Mouse (Mus musculus) heart, embryonic 16.5 days (tissue): Measurements from ENCODE around the gene Gm21970. TPM values are rescaled to one million over a fixed set of nuclear protein-coding genes. Genes with fewer than 3 reads are reported as not detected.

Source experiments
- ATAC-seq: fragments of 200-750 bp; cut with Nextera tagmentation; replicated peaks from 2 replicates; pipeline ENCODE4 v1.8.0; 2017; ENCODE audit warnings: moderate number of reproducible peaks; ENCODE audit not compliant: insufficient read depth, low FRiP score; ENCODE audit errors: extremely low read depth
- H3K27ac ChIP-seq: fragments of 300-500 bp; sonication (generic); 2 replicates; pipeline ENCODE4 v1.5.1; 2014; ENCODE audit warnings: mild to moderate bottlenecking, low read length, control low read depth, moderate library complexity
- H3K27me3 ChIP-seq: fragments of 300-500 bp; sonication (generic); 2 replicates; pipeline ENCODE4 v1.6.1; 2014; ENCODE audit warnings: low read length, mixed read lengths; ENCODE audit not compliant: control insufficient read depth, insufficient read depth
- H3K36me3 ChIP-seq: fragments of 300-500 bp; sonication (generic); 2 replicates; pipeline ENCODE4 v1.6.1; 2014; ENCODE audit not compliant: control insufficient read depth, insufficient read depth
- H3K4me1 ChIP-seq: fragments of 300-500 bp; sonication (generic); 2 replicates; pipeline ENCODE4 v1.6.1; 2014; ENCODE audit warnings: low read length, mixed read lengths; ENCODE audit not compliant: control insufficient read depth, insufficient read depth
- H3K4me2 ChIP-seq: fragments of 300-500 bp; sonication (generic); 2 replicates; pipeline ENCODE4 v1.6.1; 2014; ENCODE audit warnings: low read depth, mild to moderate bottlenecking, control low read depth, low read length
- H3K4me3 ChIP-seq: fragments of 300-500 bp; sonication (generic); 2 replicates; pipeline ENCODE4 v1.5.1; 2014; ENCODE audit warnings: mild to moderate bottlenecking, control low read depth, low read length
- H3K9ac ChIP-seq: fragments of 300-500 bp; sonication (generic); 2 replicates; pipeline ENCODE4 v1.6.1; 2014; ENCODE audit warnings: low read length, control low read depth
- H3K9me3 ChIP-seq: fragments of 300-500 bp; sonication (generic); replicated peaks from 2 replicates; pipeline ENCODE4 v1.6.1; 2016; ENCODE audit warnings: low read length; ENCODE audit not compliant: control insufficient read depth
- WGBS: fragments of 180-500 bp; shearing (Covaris S2); extraction: QIAGEN DNeasy Blood & Tissue Kit; methylation state at CpG from one replicate; pipeline ENCODE4 v1.1.7; 2014; 5-methylcytosine and 5-hydroxymethylcytosine counted together
- polyA plus RNA-seq: library from polyadenylated mRNA; unstranded; fragments of >200 nt; fragmentation: Nextera tagmentation; extraction: Ambion mirVana; gene quantifications from 2 replicates; pipeline ENCODE4 v1.2.1, GENCODE M21; 2015

The Gm21970 gene
- polyA plus RNA-seq, 1 experiment from 2014 or later = not detected

DNA sequence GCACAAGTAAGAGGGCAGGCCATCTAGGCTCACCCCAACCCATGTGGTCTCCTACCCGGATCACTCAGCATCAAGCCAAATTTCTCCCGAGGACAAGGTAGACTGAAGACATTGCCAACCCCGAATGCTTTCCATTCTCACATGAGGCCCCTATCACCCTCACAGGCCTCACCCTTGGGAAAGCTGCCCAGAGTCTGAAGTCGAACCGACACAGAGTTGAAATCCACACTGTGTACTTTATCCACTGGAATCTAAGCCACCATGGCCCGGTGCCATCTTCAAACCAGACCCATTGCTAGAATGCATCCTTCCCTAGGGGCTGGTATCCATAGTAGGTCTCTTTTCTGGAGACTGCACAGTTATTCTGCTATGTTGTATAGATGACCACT lies 56.0 kb downstream of the Gm21970 start:
- 49% methylated on average over 6 of the region's 6 CpGs for WGBS
- Histone ChIP-seq H3K4me1 (peaks cover 19% of the 10 kb centered on the region), H3K4me3 (no peak overlapping the region), H3K9ac (no peak overlapping the region), H3K27ac (peak overlapping the region; percentile 77), H3K9me3 (no peaks in the 10 kb centered on the region), H3K36me3 (no peaks in the 10 kb centered on the region), H3K27me3 (no peaks in the 10 kb centered on the region), H3K4me2 (no peak overlapping the region)
- ATAC-seq = peak; percentile 43

DNA sequence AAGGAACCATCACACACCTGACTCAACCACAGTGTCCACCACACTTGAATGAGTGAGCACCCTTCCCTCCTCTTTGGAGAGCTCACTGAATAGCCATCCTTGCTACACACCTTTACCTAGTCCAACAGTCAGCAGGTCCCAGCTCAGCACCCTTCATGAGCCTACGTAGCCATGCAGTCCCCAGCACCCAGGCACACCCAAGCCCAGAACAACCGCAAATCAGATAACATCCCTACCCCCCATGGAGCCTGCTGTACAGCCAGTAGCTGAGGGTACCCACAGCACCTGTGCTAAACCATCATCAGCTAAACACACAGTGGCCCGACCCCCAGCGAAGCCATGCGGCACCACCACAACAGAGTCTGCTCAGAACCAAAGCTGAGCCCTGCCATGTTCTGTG lies 56.6 kb downstream of the Gm21970 start:
- H3K27ac ChIP-seq = peak overlapping the region; percentile 77
- 86% methylated on average over 5 of the region's 5 CpGs for WGBS
- peak; percentile 56; the same call in 1 of the 2 replicates for ATAC-seq
- no peak overlapping the region for H3K9ac ChIP-seq
- H3K4me1 ChIP-seq = peaks cover 25% of the 10 kb centered on the region
- H3K4me2 ChIP-seq = no peak overlapping the region
- no peaks in the 10 kb centered on the region for H3K36me3 ChIP-seq
- no peaks in the 10 kb centered on the region for H3K9me3 ChIP-seq
- H3K4me3 ChIP-seq = no peak overlapping the region
- no peaks in the 10 kb centered on the region for H3K27me3 ChIP-seq

DNA sequence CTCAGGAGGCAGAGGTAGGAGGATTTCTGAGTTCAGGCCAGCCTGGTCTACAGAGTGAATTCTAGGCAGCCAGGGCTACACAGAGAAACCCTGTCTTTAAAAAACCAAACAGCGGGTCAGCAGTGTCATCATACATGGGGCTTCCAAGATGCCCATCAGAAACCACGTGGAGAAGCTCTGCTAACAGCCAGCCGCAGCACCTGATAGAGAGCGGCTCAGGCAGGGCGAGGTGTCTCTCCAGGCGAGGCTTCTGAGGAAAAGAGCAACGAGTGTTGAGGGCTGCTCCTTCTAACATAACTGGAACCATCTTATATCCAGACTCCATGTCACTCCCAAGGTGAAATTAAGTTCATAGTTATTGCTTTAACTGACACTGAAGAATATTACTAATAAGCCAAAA lies 57.4 kb downstream of the Gm21970 start:
- 73% methylated on average over 7 of the region's 7 CpGs for WGBS
- H3K9me3 ChIP-seq = no peaks in the 10 kb centered on the region
- no peak for ATAC-seq
- no peaks in the 10 kb centered on the region for H3K27me3 ChIP-seq
- H3K27ac ChIP-seq = no peak overlapping the region
- no peak overlapping the region for H3K9ac ChIP-seq
- H3K36me3 ChIP-seq = no peaks in the 10 kb centered on the region
- no peak overlapping the region for H3K4me2 ChIP-seq
- H3K4me1 ChIP-seq = peaks cover 26% of the 10 kb centered on the region
- no peak overlapping the region for H3K4me3 ChIP-seq

GRCm38 (mm10) chr16:91450137-91451064 lies 58.9 kb downstream of the Gm21970 start:
- Histone ChIP-seq H3K4me2 (no peak overlapping the region), H3K27me3 (no peaks in the 10 kb centered on the region), H3K9me3 (no peaks in the 10 kb centered on the region), H3K9ac (no peak overlapping the region), H3K36me3 (no peaks in the 10 kb centered on the region), H3K4me3 (no peak overlapping the region), H3K4me1 (peaks cover 26% of the 10 kb centered on the region), H3K27ac (no peak overlapping the region)
- 77% methylated on average over 12 of the region's 12 CpGs for WGBS
- no peak for ATAC-seq

- Histone ChIP-seq H3K9ac (no peak overlapping the region), H3K9me3 (no peaks in the 10 kb centered on the region), H3K4me3 (no peak overlapping the region), H3K27me3 (no peaks in the 10 kb centered on the region), H3K4me1 (peaks cover 25% of the 10 kb centered on the region), H3K36me3 (no peaks in the 10 kb centered on the region), H3K27ac (peak overlapping the region; percentile 68), H3K4me2 (no peak overlapping the region)
- no peak for ATAC-seq
- 63% methylated on average over 2 of the region's 2 CpGs for WGBS
Measured at GRCm38 (mm10) chr16:91451949-91452348, 60.4 kb downstream of the Gm21970 start.

GRCm38 (mm10) chr16:91452363-91452896 lies 60.9 kb downstream of the Gm21970 start:
- WGBS = 33% methylated on average over 6 of the region's 6 CpGs
- ATAC-seq = 0 out of 2 replicates have a peak, but pooled peaks have one; percentile 7
- H3K9me3 ChIP-seq = no peaks in the 10 kb centered on the region
- no peak overlapping the region for H3K4me3 ChIP-seq
- H3K4me1 ChIP-seq = peaks cover 20% of the 10 kb centered on the region
- no peaks in the 10 kb centered on the region for H3K27me3 ChIP-seq
- H3K9ac ChIP-seq = no peak overlapping the region
- H3K27ac ChIP-seq = peak overlapping the region; percentile 68
- H3K4me2 ChIP-seq = no peak overlapping the region
- H3K36me3 ChIP-seq = no peaks in the 10 kb centered on the region

DNA sequence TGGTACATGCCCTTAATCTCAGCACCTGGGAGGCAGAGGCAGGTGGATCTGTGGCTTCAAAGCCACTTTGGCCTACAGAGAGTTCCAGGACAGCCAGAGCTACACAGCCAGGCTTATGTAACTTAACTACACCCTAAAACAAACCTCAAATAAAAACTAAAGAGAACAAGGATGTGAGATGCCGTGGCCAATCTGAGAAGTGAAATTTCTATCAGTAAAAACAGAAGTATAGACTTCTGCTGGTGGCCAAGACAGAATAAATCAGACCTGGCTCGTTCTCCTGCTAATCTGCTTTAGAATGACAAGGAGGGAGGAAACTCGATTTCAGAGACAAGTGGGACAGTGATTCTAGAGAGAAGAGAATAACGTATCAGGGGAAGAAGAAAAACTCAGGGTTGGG lies 64.3 kb downstream of the Gm21970 start:
- ATAC-seq = no peak
- Histone ChIP-seq H3K9ac (no peak overlapping the region), H3K27ac (no peak overlapping the region), H3K4me3 (no peak overlapping the region), H3K27me3 (no peaks in the 10 kb centered on the region), H3K4me1 (peaks cover 20% of the 10 kb centered on the region), H3K36me3 (no peaks in the 10 kb centered on the region), H3K9me3 (no peaks in the 10 kb centered on the region), H3K4me2 (no peak overlapping the region)
- WGBS = 65% methylated on average over 4 of the region's 4 CpGs

DNA sequence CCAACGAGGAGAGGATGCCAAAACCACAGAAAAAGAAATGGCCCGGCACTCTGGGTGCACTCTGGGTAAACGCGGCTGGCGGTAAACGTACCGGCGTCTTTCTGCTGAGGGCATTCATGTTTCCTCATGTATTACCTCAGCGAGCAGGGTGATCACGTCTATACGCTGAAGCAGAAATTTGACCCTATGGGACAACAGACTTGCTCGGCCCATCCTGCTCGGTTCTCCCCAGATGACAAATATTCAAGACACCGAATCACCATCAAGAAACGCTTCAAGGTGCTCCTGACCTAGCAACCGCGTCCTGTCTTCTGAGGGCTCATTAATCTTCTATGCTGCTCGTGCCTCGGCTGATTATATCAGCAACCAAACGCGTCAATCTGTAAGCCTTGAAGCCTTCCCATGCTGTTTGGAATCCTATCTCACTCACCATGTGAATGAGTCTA lies 66.8 kb downstream of the Gm21970 start:
- Histone ChIP-seq H3K36me3 (no peaks in the 10 kb centered on the region), H3K4me1 (peaks cover 13% of the 10 kb centered on the region), H3K9me3 (no peaks in the 10 kb centered on the region), H3K27ac (no peak overlapping the region), H3K9ac (no peak overlapping the region), H3K4me3 (no peak overlapping the region), H3K27me3 (no peaks in the 10 kb centered on the region), H3K4me2 (no peak overlapping the region)
- ATAC-seq = no peak
- 72% methylated on average over 21 of the region's 21 CpGs for WGBS

DNA sequence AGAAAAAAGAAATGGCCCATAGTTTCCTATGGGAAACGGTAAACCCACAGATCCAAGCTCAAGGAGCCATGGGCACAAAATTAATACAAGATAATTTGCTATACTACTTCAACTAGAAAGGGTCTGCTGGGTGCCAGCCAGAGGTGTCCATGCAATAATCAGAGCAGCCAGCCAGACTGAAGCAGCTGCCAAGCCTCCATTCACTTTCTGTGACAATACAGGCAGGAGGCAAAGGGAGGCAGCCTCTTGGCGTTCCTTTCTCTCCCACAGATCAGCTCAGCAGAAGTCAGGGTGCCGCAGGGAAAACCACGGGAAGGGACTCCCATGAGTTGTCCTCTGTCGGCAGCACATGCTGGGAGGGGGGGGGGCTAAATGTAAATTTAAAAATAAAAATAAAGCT lies 67.5 kb downstream of the Gm21970 start:
- Histone ChIP-seq H3K4me3 (no peak overlapping the region), H3K27ac (peak overlapping the region; percentile 10), H3K4me2 (peak overlapping the region; percentile 28; the same call in 1 of the 2 replicates), H3K9ac (peak overlapping the region; percentile 7; the same call in 1 of the 2 replicates), H3K36me3 (no peaks in the 10 kb centered on the region), H3K9me3 (no peaks in the 10 kb centered on the region), H3K4me1 (peaks cover 13% of the 10 kb centered on the region), H3K27me3 (no peaks in the 10 kb centered on the region)
- WGBS = 32% methylated on average over 5 of the region's 5 CpGs
- ATAC-seq = no peak; the same call in 1 of the 2 replicates
